Mouse (Mus musculus): Measurements from ENCODE around the gene B4galnt1. TPM values are rescaled to one million over a fixed set of nuclear protein-coding genes. Genes with fewer than 3 reads are reported as not detected.
"Not testable (repeated sequence)": the region's sequence is repeated elsewhere in the genome, so short reads cannot be mapped to it uniquely, and the experiment has no call there.

Gene B4galnt1
- polyA plus RNA-seq, 1 experiment from 2014 or later, result 7.8 TPM

DNA sequence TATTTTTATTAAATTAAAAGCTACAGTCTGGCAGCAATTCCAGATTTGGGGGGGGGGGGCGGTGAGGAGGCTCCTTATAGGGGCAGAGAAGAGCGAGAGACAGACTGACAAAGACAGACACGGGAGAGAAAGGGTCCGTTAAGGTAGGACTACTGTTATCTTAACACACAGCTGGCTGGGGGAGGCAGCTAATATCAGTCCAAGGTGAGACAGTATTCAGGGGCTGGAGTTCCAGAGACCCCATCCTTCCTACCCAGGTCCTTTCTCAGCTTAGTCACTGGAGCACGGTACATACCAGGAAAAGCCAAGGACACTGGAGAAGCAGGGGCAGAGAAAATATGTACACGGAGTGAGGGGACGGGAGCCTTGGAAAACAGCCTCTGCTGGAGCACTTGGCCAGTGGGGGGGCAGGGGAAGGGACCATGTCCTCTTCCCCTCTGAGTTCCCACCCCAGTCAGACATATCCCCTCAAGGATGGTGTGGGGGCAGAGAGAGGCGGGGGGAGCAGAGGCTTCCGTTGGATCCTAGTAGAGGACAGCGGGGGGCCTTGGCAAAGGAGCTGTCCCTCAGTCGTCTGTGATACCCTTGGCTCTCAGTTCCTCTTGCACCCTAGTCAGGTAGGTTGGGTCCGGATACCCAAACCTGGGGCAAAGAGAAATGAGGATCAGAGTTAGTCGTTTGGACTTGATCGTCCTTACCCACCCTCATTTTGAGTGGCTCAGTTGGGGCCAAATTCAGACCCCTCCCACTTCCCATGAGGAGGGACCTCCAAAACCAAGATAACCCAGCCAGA, 25.6 kb downstream of the B4galnt1 start:
- Histone ChIP-seq H3K9me3 (ENCODE audit: control insufficient read depth, low read length) (no peaks in the 10 kb centered on the region), H3K4me2 (ENCODE audit: low read depth, low read length, severe bottlenecking) (peak overlapping the region; percentile 100; the same call in 1 of the 2 replicates), H3K4me3 (ENCODE audit: low read depth, low read length) (no peak overlapping the region), H3K9ac (ENCODE audit: low read length) (no peak overlapping the region; the same call in 1 of the 2 replicates), H3K4me1 (replicated peaks; ENCODE audit: control insufficient read depth, insufficient read depth, low read length) (peaks cover 14% of the 10 kb centered on the region), H3K36me3 (ENCODE audit: control insufficient read depth, insufficient read depth, low read length) (peaks cover 6% of the 10 kb centered on the region; the same call in 1 of the 2 replicates), H3K27ac (ENCODE audit: low read depth, low read length) (peak overlapping the region; percentile 54), H3K27me3 (ENCODE audit: control insufficient read depth, insufficient read depth, low read length) (no peaks in the 10 kb centered on the region)
- WGBS, result 29% methylated on average over 11 of the region's 14 CpGs
- DNase-seq (ENCODE audit: low spot score) (peak; percentile 59), ATAC-seq (replicated peaks; ENCODE audit: low FRiP score) (no peak)

DNA sequence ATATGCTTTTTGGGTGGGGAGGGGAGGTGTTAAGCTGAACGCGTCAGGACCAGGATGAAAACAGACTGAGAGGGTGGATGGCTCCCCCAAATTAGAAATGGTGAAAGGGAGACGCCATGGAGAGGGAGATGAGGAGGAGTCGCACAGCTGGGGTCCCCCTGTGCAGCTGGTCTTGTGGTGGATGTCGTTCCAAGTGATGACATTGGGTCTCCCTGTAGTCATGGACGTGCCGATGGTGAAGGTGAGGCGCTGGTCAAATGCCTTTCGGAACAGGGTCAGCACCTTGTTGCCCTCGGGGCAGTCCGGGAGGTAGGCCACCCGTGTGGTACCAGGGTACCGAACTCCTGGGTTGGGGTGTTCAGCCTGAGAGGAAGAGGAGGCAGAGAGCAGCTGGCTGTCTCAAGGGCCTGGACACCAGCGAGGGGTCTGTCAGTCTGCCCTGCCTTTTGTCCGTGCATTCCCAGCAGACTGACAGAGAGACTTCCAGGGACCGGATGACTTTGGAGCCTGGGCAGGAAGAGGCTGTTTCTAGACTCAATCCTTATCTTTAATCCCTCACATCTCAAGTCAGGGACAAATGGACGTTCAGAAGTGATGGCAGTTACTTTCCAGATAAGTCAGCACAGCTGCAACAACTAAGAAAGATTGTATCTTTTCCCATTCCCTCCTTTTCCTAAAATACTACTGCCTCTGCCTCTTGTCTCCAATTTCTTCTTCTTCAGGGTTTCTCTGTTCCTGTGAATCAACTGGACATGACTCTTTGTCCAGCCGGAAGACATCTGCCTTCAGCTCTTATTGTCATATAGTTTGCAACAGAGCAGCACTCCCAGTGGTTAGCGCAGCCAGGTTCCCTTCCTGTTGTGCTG, 26.4 kb downstream of the B4galnt1 start:
- no peak for ATAC-seq (replicated peaks; ENCODE audit: low FRiP score)
- WGBS, result 75% methylated on average over 19 of the region's 19 CpGs

DNA sequence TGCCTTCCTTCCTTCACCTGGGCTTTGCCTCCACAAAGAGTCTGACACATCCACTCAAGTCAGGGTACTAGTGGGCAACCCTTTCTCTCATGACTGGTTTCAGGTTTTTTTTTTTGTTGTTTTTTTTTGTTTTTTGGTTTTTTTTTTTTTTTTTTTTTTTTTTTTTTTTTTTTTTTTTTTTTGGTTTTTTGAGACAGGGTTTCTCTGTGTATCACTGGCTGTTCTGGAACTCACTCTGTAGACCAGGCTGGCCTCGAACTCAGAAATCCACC, 27.0 kb downstream of the B4galnt1 start:
- 88% methylated on average over 1 of the region's 1 CpGs for WGBS
- H3K9me3 ChIP-seq (ENCODE audit: control insufficient read depth, low read length); H3K9ac ChIP-seq (ENCODE audit: low read length); H3K27ac ChIP-seq (ENCODE audit: low read depth, low read length); DNase-seq (ENCODE audit: low spot score); ATAC-seq (replicated peaks; ENCODE audit: low FRiP score); H3K36me3 ChIP-seq (ENCODE audit: control insufficient read depth, insufficient read depth, low read length); H3K27me3 ChIP-seq (ENCODE audit: control insufficient read depth, insufficient read depth, low read length); H3K4me3 ChIP-seq (ENCODE audit: low read depth, low read length); H3K4me2 ChIP-seq (ENCODE audit: low read depth, low read length, severe bottlenecking): not testable (repeated sequence)
- H3K4me1 ChIP-seq (replicated peaks; ENCODE audit: control insufficient read depth, insufficient read depth, low read length), result peaks cover 22% of the 10 kb centered on the region

More for the DNA sequence above, 26.4 kb downstream of the B4galnt1 start:
- peaks cover 19% of the 10 kb centered on the region for H3K4me1 ChIP-seq (replicated peaks; ENCODE audit: control insufficient read depth, insufficient read depth, low read length)
- H3K9ac ChIP-seq (ENCODE audit: low read length), result no peak overlapping the region
- H3K27me3 ChIP-seq (ENCODE audit: control insufficient read depth, insufficient read depth, low read length), result no peaks in the 10 kb centered on the region
- peaks cover 6% of the 10 kb centered on the region; the same call in 1 of the 2 replicates for H3K36me3 ChIP-seq (ENCODE audit: control insufficient read depth, insufficient read depth, low read length)
- H3K4me2 ChIP-seq (ENCODE audit: low read depth, low read length, severe bottlenecking), result no peak overlapping the region
- no peaks in the 10 kb centered on the region for H3K9me3 ChIP-seq (ENCODE audit: control insufficient read depth, low read length)
- DNase-seq (ENCODE audit: low spot score), result peak; percentile 52
- H3K4me3 ChIP-seq (ENCODE audit: low read depth, low read length), result no peak overlapping the region
- H3K27ac ChIP-seq (ENCODE audit: low read depth, low read length), result no peak overlapping the region

DNA sequence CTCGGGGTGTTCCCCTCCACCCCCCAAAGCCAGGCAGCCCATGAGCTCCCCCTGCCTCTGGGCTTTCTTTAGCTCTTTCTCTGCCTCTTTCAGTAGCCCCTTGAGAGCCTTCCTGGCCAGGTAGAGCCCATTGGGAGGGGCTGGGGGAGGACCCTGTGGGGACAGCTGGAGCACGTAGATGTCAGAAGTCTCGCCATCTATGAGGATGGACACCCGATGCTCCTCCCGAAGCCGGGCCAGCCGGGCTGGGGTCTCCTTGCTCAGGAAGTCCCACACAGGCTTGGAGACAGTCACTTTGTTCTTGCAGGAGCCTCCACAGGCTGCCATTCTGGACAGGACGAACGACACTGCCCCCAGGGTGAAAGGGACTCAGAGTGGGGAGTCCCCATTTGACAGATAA, 28.0 kb downstream of the B4galnt1 start:
- H3K9me3 ChIP-seq (ENCODE audit: control insufficient read depth, low read length), result no peaks in the 10 kb centered on the region
- no peak overlapping the region for H3K4me3 ChIP-seq (ENCODE audit: low read depth, low read length)
- 84% methylated on average over 9 of the region's 9 CpGs for WGBS
- peak; percentile 48 for DNase-seq (ENCODE audit: low spot score)
- H3K36me3 ChIP-seq (ENCODE audit: control insufficient read depth, insufficient read depth, low read length), result no peaks in the 10 kb centered on the region; the same call in 1 of the 2 replicates
- no peak overlapping the region for H3K4me2 ChIP-seq (ENCODE audit: low read depth, low read length, severe bottlenecking)
- H3K27ac ChIP-seq (ENCODE audit: low read depth, low read length), result no peak overlapping the region
- no peak overlapping the region for H3K9ac ChIP-seq (ENCODE audit: low read length)
- no peak for ATAC-seq (replicated peaks; ENCODE audit: low FRiP score)
- no peaks in the 10 kb centered on the region for H3K27me3 ChIP-seq (ENCODE audit: control insufficient read depth, insufficient read depth, low read length)
- peaks cover 22% of the 10 kb centered on the region for H3K4me1 ChIP-seq (replicated peaks; ENCODE audit: control insufficient read depth, insufficient read depth, low read length)

DNA sequence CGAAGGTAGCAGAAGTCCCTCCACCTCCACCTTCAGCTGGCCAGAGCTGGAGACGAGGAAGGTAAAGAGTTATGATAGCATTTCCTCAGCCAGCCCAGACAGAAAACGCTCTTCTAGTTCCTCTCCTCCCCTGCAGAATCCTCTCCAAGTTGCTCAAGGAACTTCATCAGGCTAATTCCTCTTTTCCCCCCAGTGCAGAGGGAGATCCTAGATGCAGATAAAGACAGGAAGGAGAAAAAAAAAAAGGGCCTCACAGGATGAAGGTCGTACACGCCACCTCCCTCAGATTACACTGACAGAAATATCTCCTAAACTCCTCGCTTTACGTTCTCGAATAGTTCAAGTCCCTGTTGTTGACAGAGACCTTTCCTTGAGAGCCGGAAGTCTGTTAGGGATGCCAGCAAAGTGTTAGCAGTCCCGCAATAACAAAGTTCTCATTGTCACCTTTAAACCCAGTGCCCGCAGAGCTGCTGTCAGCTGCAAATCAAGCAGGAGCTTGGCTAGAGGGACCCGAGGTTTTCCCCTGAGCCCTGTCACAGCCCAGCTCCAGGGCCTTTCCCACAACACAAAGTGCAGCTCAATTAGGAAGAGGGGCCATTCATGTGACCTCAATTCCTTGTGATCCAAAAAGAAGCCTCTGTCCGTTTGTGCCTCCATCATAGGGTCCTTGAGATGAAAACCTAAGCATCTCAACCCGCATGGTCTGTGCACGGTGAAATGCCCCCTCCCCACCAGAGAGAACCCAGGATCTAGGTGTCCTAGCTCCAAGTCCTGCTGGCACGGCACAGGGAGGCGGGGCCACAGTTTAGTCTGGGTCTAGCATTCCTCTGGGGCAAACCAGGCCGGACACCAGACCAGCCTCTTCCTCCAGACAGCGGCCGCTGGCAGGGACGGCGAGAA, 29.7 kb downstream of the B4galnt1 start:
- peaks cover 22% of the 10 kb centered on the region for H3K4me1 ChIP-seq (replicated peaks; ENCODE audit: control insufficient read depth, insufficient read depth, low read length)
- H3K27me3 ChIP-seq (ENCODE audit: control insufficient read depth, insufficient read depth, low read length), result no peaks in the 10 kb centered on the region
- H3K4me2 ChIP-seq (ENCODE audit: low read depth, low read length, severe bottlenecking), result peak overlapping the region; percentile 90
- no peaks in the 10 kb centered on the region for H3K9me3 ChIP-seq (ENCODE audit: control insufficient read depth, low read length)
- 28% methylated on average over 22 of the region's 22 CpGs for WGBS
- peak overlapping the region; percentile 84 for H3K27ac ChIP-seq (ENCODE audit: low read depth, low read length)
- H3K36me3 ChIP-seq (ENCODE audit: control insufficient read depth, insufficient read depth, low read length), result no peaks in the 10 kb centered on the region; the same call in 1 of the 2 replicates
- ATAC-seq (replicated peaks; ENCODE audit: low FRiP score) (peak; percentile 57), DNase-seq (ENCODE audit: low spot score) (peak; percentile 56)
- peak overlapping the region; percentile 94 for H3K9ac ChIP-seq (ENCODE audit: low read length)
- H3K4me3 ChIP-seq (ENCODE audit: low read depth, low read length), result peak overlapping the region; percentile 84

DNA sequence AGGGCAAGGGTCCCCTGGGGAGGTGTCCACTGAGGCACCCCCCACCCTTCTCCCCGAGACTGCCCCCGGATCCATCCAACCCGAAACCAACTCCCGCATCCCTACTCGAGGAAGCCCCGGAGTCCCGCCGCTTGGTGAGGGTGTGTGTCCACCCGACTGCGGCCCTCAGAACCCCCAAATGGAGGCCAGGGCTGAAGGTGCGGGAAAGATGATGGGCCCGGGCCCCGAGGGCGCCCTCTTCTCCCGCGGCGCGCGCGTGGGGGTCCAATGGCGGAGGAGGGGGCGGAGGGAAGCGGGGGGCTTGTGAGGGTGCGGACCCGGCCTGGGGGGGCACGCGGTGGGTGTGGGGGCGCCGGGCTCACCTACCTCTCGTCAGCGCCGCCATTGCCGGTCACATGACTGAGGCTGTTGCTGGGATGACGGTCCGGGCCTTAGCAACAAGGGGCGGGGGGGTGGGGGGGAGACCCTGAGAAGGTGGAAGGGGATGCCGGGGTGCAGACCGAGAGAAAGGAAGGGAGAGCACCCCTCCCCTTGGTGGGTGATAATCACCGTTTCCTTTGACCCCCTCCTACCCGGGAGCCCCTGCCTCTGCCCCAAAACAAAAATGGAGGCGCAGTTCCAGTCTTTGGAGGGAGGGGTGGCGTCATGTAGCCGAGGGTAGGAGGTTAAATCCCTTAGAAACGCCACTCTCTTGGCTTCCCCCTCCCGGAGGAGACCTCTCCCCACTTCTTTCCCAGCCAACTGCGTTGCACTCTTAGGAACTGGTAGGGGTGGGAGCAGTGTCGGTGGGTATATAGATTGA, 30.5 kb downstream of the B4galnt1 start, which contains the start of gene Dtx3:
TSS of gene Dtx3 (minus strand) at position 401 of the 802 bp plus-strand sequence.
- Histone ChIP-seq H3K36me3 (ENCODE audit: control insufficient read depth, insufficient read depth, low read length) (no peaks in the 10 kb centered on the region; the same call in 1 of the 2 replicates), H3K27ac (ENCODE audit: low read depth, low read length) (peak within 1 kb of the TSS; percentile 84), H3K4me3 (ENCODE audit: low read depth, low read length) (peak within 1 kb of the TSS; percentile 84), H3K9me3 (ENCODE audit: control insufficient read depth, low read length) (no peaks in the 10 kb centered on the region), H3K4me2 (ENCODE audit: low read depth, low read length, severe bottlenecking) (peak within 1 kb of the TSS; percentile 90), H3K4me1 (replicated peaks; ENCODE audit: control insufficient read depth, insufficient read depth, low read length) (peaks cover 14% of the 10 kb centered on the region), H3K27me3 (ENCODE audit: control insufficient read depth, insufficient read depth, low read length) (no peaks in the 10 kb centered on the region), H3K9ac (ENCODE audit: low read length) (peak within 1 kb of the TSS; percentile 94)
- ATAC-seq (replicated peaks; ENCODE audit: low FRiP score) (peak; percentile 72), DNase-seq (ENCODE audit: low spot score) (peak; percentile 80)
- under 1% methylated on average over 34 of the region's 47 CpGs for WGBS

DNA sequence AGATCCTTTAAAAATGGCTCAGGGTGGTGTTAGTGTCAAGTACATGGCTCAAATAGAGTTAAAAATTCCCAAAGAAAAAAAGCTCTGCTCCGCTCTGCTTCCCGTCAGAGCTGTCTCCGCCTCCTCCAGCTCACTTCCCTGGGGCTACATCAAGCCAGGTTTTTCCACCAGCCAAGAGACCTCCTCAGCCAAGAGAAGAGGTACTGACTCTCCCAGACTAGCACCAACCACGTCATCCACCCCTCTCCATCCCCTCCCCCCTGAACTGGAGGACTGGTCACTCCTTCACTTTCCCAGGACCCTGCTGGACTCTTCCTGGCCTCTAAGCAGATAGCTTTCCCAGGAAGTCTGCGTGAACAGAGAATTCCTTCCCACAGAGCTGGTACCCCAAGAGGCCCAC, 31.4 kb downstream of the B4galnt1 start:
- WGBS, result 4% methylated on average over 5 of the region's 5 CpGs
- Histone ChIP-seq H3K4me3 (ENCODE audit: low read depth, low read length) (peak overlapping the region; percentile 84), H3K27ac (ENCODE audit: low read depth, low read length) (peak overlapping the region; percentile 84; the same call in 1 of the 2 replicates), H3K9ac (ENCODE audit: low read length) (peak overlapping the region; percentile 94), H3K4me2 (ENCODE audit: low read depth, low read length, severe bottlenecking) (peak overlapping the region; percentile 90), H3K27me3 (ENCODE audit: control insufficient read depth, insufficient read depth, low read length) (no peaks in the 10 kb centered on the region), H3K9me3 (ENCODE audit: control insufficient read depth, low read length) (no peaks in the 10 kb centered on the region), H3K36me3 (ENCODE audit: control insufficient read depth, insufficient read depth, low read length) (no peaks in the 10 kb centered on the region; the same call in 1 of the 2 replicates), H3K4me1 (replicated peaks; ENCODE audit: control insufficient read depth, insufficient read depth, low read length) (peaks cover 13% of the 10 kb centered on the region)
- ATAC-seq (replicated peaks; ENCODE audit: low FRiP score) (peak; percentile 37), DNase-seq (ENCODE audit: low spot score) (peak; percentile 67)

Measured in forebrain, embryonic 11.5 days (tissue).